15 mouse cellular contexts compared by ENCODE assay signal in the genomic region with DNA sequence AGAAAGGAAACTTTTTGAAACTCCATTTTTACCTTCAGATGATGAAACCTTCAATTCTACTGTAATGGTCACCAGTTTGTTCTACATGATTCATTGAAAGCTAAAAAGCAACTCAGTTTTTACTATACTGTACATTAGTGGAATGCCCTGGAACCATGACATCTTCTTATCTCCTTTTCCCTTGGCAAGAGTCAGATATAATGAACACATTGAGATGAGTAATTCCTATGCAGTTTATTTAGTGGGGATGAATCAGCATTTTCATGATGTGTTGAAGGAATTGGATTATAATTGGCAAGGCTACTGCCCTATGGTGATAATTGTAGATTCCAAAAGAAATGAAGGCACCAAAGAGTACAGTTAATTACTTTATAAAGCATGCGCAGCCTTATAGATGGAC.
"Had no signal": no experiment of that assay in that cellular context is flagged by ENCODE, and none has a peak within 500 bp of the region (broad histone marks: within the 10 kb centered on the region; RNA-seq: fewer than 3 reads in every experiment).

No protein-coding gene starts in this region.

- H3K4me1 ChIP-seq: megakaryocyte, embryonic 14.5 days; midbrain, embryonic 13.5 days; midbrain, embryonic 15.5 days; neural tube, embryonic 13.5 days; stomach, embryonic 15.5 days had no signal

- H3K4me3 ChIP-seq: megakaryocyte, embryonic 14.5 days; midbrain, embryonic 13.5 days; midbrain, embryonic 15.5 days; neural tube, embryonic 13.5 days; stomach, embryonic 15.5 days had no signal

- H3K27ac ChIP-seq: macrophage; midbrain, embryonic 13.5 days; midbrain, embryonic 15.5 days; neural tube, embryonic 13.5 days; stomach, embryonic 15.5 days; stomach, postnatal 0 days had no signal

- ATAC-seq: midbrain, embryonic 13.5 days; midbrain, embryonic 15.5 days had no signal

- H3K4me2 ChIP-seq: lung, embryonic 14.5 days; midbrain, embryonic 11.5 days; midbrain, embryonic 13.5 days; midbrain, embryonic 15.5 days; neural tube, embryonic 13.5 days; stomach, embryonic 15.5 days had no signal

- H3K36me3 ChIP-seq: midbrain, embryonic 13.5 days; midbrain, embryonic 15.5 days; neural tube, embryonic 13.5 days; stomach, embryonic 15.5 days had no signal

- H3K27me3 ChIP-seq: megakaryocyte, embryonic 14.5 days; midbrain, embryonic 13.5 days; midbrain, embryonic 15.5 days; neural tube, embryonic 13.5 days; stomach, embryonic 15.5 days had no signal

- H3K9me3 ChIP-seq: stomach, embryonic 15.5 days had no signal

- DNase-seq: lung, adult 18-20 months; lung, embryonic 14.5 days; lung, postnatal 10 days; right cerebral cortex, postnatal 14 days; thymus, adult 2 months; thymus, postnatal 25 days; thymus, postnatal 4 days had no signal

- H3K9ac ChIP-seq: lung, embryonic 14.5 days; midbrain, embryonic 13.5 days; midbrain, embryonic 15.5 days; neural tube, embryonic 13.5 days; stomach, embryonic 15.5 days had no signal
